ENCODE assay signal across 12 mouse cellular contexts in the genomic region with DNA sequence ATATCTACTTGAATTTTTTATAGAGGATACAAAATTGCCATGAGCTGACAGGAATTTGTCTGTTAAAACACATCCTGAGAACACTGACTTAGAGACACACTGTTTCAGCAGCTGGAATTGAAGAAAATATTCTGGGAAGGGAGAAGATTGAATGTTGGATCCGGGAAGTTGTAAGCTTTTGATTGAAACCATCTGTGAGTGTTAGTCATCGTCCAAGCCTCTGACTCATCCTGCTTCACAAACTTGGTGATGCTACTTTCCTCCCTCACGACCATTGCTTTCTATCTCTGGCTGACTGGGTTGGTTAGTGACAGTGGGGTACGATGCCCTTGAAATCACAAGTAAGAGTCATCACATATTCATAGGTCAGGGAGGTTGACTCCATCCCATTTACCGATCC.
DNase-seq lines count a peak whose midpoint lies in the region; ATAC-seq and TF ChIP-seq lines count a peak whose summit lies in the region.
"Had no signal": no experiment of that assay in that cellular context is flagged by ENCODE, and none has a peak within 500 bp of the region (broad histone marks: within the 10 kb centered on the region; RNA-seq: fewer than 3 reads in every experiment).

No protein-coding gene starts in this region.

- H3K9ac ChIP-seq in lung, embryonic 14.5 days, result no peak overlapping the region
- no peak overlapping the region for H3K9ac ChIP-seq in embryonic facial prominence, embryonic 14.5 days (ENCODE audit: low read depth, low read length)
- H3K9ac ChIP-seq: hindbrain, embryonic 15.5 days had no signal

- no peak for TF ChIP-seq CTCF in lung, embryonic 14.5 days (IDR thresholded peaks at IDR 0.05; ENCODE audit: low read depth)
- no peak for TF ChIP-seq CTCF in lung, adult 2 months (IDR thresholded peaks at IDR 0.05; ENCODE audit: insufficient read depth, low read length)

- ATAC-seq in lung, embryonic 14.5 days (ENCODE audit: insufficient read depth), result no peak
- no peak for ATAC-seq in embryonic facial prominence, embryonic 14.5 days (ENCODE audit: low read depth)

- H3K27me3 ChIP-seq in lung, embryonic 14.5 days (ENCODE audit: insufficient read depth, low read length), result no peaks in the 10 kb centered on the region
- H3K27me3 ChIP-seq in embryonic facial prominence, embryonic 14.5 days (replicated peaks; ENCODE audit: control insufficient read depth, insufficient read depth, low read length), result no peaks in the 10 kb centered on the region
- H3K27me3 ChIP-seq: CH12.LX; hindbrain, embryonic 15.5 days had no signal

- no peak overlapping the region for H3K4me2 ChIP-seq in lung, embryonic 14.5 days
- H3K4me2 ChIP-seq in embryonic facial prominence, embryonic 14.5 days (ENCODE audit: low read depth, low read length), result no peak overlapping the region
- H3K4me2 ChIP-seq: hindbrain, embryonic 15.5 days had no signal

- no peaks in the 10 kb centered on the region for H3K4me1 ChIP-seq in lung, embryonic 14.5 days (ENCODE audit: insufficient read depth)
- H3K4me1 ChIP-seq in lung, adult 2 months (ENCODE audit: control insufficient read depth, insufficient read depth, low read length), result no peaks in the 10 kb centered on the region
- no peaks in the 10 kb centered on the region for H3K4me1 ChIP-seq in embryonic facial prominence, embryonic 14.5 days (ENCODE audit: control insufficient read depth, insufficient read depth, low read length)
- H3K4me1 ChIP-seq: hindbrain, embryonic 15.5 days had no signal

- no peaks in the 10 kb centered on the region for H3K36me3 ChIP-seq in lung, embryonic 14.5 days (ENCODE audit: insufficient read depth)
- H3K36me3 ChIP-seq in embryonic facial prominence, embryonic 14.5 days (ENCODE audit: control insufficient read depth, insufficient read depth, low read length), result no peaks in the 10 kb centered on the region
- H3K36me3 ChIP-seq: hindbrain, embryonic 15.5 days had no signal

- DNase-seq in gastrocnemius, postnatal 25 days, result peak; percentile 9
- no peak for DNase-seq in gastrocnemius, postnatal 10 days
- peak; percentile 19 for DNase-seq in lung, embryonic 14.5 days
- no peak for DNase-seq in lung, adult 2 months
- DNase-seq in embryonic facial prominence, embryonic 14.5 days (ENCODE audit: low spot score), result peak; percentile 69
- DNase-seq in skeletal muscle tissue, adult 2 months (ENCODE audit: low read depth, low spot score), result peak; percentile 46
- DNase-seq in retina, embryonic 14.5 days (ENCODE audit: low spot score), result no peak
- DNase-seq: adrenal gland, postnatal 10 days; spleen, adult 18-20 months had no signal

- no peak overlapping the region for H3K4me3 ChIP-seq in lung, embryonic 14.5 days (ENCODE audit: low read depth, low read length)
- H3K4me3 ChIP-seq in lung, adult 2 months (replicated peaks; ENCODE audit: extremely low read depth, low read depth, low read length), result no peak overlapping the region
- H3K4me3 ChIP-seq in embryonic facial prominence, embryonic 14.5 days (ENCODE audit: low read depth, low read length), result no peak overlapping the region
- H3K4me3 ChIP-seq: erythroblast, embryonic 14.5 days; hindbrain, embryonic 15.5 days had no signal

- H3K9me3 ChIP-seq in lung, embryonic 14.5 days (ENCODE audit: low read depth, low read length), result no peaks in the 10 kb centered on the region
- no peaks in the 10 kb centered on the region for H3K9me3 ChIP-seq in embryonic facial prominence, embryonic 14.5 days (ENCODE audit: control insufficient read depth, low read length)
- H3K9me3 ChIP-seq: hindbrain, embryonic 15.5 days had no signal

- WGBS in lung, embryonic 14.5 days, result 61% methylated on average over 5 of the region's 5 CpGs
- WGBS in lung, adult 2 months, result 68% methylated on average over 5 of the region's 5 CpGs
- WGBS in embryonic facial prominence, embryonic 14.5 days, result 49% methylated on average over 5 of the region's 5 CpGs

- no peak for TF ChIP-seq POLR2A in lung, adult 2 months (IDR thresholded peaks at IDR 0.05; ENCODE audit: borderline replicate concordance, extremely low read depth, low read depth, low read length)

- no peak overlapping the region for H3K27ac ChIP-seq in lung, embryonic 14.5 days (ENCODE audit: low read depth)
- no peak overlapping the region for H3K27ac ChIP-seq in embryonic facial prominence, embryonic 14.5 days (replicated peaks; ENCODE audit: low read depth, low read length)
- H3K27ac ChIP-seq: hindbrain, embryonic 15.5 days had no signal

Comparison
In these comparisons a context has a peak if more than half of its experiments do, and no peak if none do; other contexts are left out.
1. DNase-seq: peak in gastrocnemius, postnatal 25 days (single experiment), lung, embryonic 14.5 days (single experiment), embryonic facial prominence, embryonic 14.5 days (single experiment) and skeletal muscle tissue, adult 2 months (single experiment); none in gastrocnemius, postnatal 10 days (single experiment), lung, adult 2 months (single experiment) and retina, embryonic 14.5 days (single experiment).